Mouse (Mus musculus) CH12.LX (cell line): ENCODE results near the gene Uck1. TPM values are rescaled to one million over a fixed set of nuclear protein-coding genes. Genes with fewer than 3 reads are reported as not detected.

ENCODE experiments used
- DNase-seq: peaks from one replicate; pipeline ENCODE4 v3.0.0-alpha.2; 2013; ENCODE audit errors: extremely low read depth
- H3K27ac ChIP-seq: 2 replicates; pipeline ENCODE4 v1.5.1; 2012; ENCODE audit warnings: low read depth, mild to moderate bottlenecking, control low read depth, moderate library complexity; ENCODE audit not compliant: insufficient read depth
- H3K27me3 ChIP-seq: replicated peaks from 2 replicates; pipeline ENCODE3; 2012; ENCODE audit warnings: inconsistent platforms
- H3K36me3 ChIP-seq, 2 experiments: replicated peaks in 1 of 2; 2 replicates each; pipeline versions ENCODE3 to v1.6.1; 2012; ENCODE audit warnings: inconsistent platforms in 1 of 2, low read length in 1 of 2, mild to moderate bottlenecking in 1 of 2, mixed read lengths in 1 of 2, moderate library complexity in 1 of 2; ENCODE audit not compliant: control insufficient read depth in 1 of 2, insufficient read depth in 1 of 2
- H3K4me1 ChIP-seq, 2 experiments: 2 replicates each; pipeline ENCODE4 v1.6.1; 2012; ENCODE audit warnings: inconsistent platforms in 1 of 2, moderate library complexity in 1 of 2; ENCODE audit not compliant: insufficient read depth in 2 of 2, control insufficient read depth in 1 of 2
- H3K4me2 ChIP-seq: 2 replicates; pipeline ENCODE4 v1.6.1; 2012; ENCODE audit warnings: low read depth, mild to moderate bottlenecking, control low read depth; ENCODE audit not compliant: poor library complexity, insufficient read depth, severe bottlenecking
- H3K4me3 ChIP-seq, 3 experiments: fragments of 150-350 bp in 1 of 3; sonication (generic) in 1 of 3; replicated peaks in 1 of 3; 2 replicates each; pipeline versions ENCODE3 to v1.5.1; 2011 to 2012; ENCODE audit warnings: low read depth in 2 of 3, low read length in 2 of 3, mild to moderate bottlenecking in 2 of 3, moderate library complexity in 2 of 3, control low read depth in 1 of 3, improper control_type of control experiment in 1 of 3, inconsistent platforms in 1 of 3, mixed read lengths in 1 of 3; ENCODE audit not compliant: poor library complexity in 1 of 3
- H3K79me2 ChIP-seq: replicated peaks from 2 replicates; pipeline ENCODE4 v1.6.1; 2012; ENCODE audit warnings: mild to moderate bottlenecking, moderate library complexity; ENCODE audit not compliant: control insufficient read depth, poor library complexity, insufficient read depth, severe bottlenecking; ENCODE audit errors: extremely low read depth
- H3K9ac ChIP-seq: 2 replicates; pipeline ENCODE4 v1.6.1; 2012; ENCODE audit warnings: low read depth, mild to moderate bottlenecking, control low read depth, moderate library complexity; ENCODE audit not compliant: insufficient read depth
- H3K9me3 ChIP-seq: replicated peaks from 2 replicates; pipeline ENCODE3; 2012; ENCODE audit warnings: low read length, inconsistent platforms, mixed read lengths
- BHLHE40 ChIP-seq: IDR thresholded peaks from 2 replicates; pipeline ENCODE4 v1.6.1; 2011; ENCODE audit warnings: mild to moderate bottlenecking, low read depth, low read length, improper control_type of control experiment
- CTCF ChIP-seq, 2 experiments: IDR thresholded peaks in 1 of 2; conservative IDR thresholded peaks in 1 of 2; 2 replicates each; pipeline ENCODE4 v1.5.1; 2011 to 2012; ENCODE audit warnings: low read depth in 2 of 2, low read length in 2 of 2, improper control_type of control experiment in 1 of 2, inconsistent platforms in 1 of 2, mild to moderate bottlenecking in 1 of 2, moderate library complexity in 1 of 2
- GABPA ChIP-seq: IDR thresholded peaks from 2 replicates; pipeline ENCODE4 v1.6.1; 2012; ENCODE audit warnings: low read depth, low read length, improper control_type of control experiment, inconsistent platforms; ENCODE audit not compliant: insufficient replicate concordance
- HCFC1 ChIP-seq: IDR thresholded peaks from 2 replicates; pipeline ENCODE4 v1.6.1; 2012; ENCODE audit warnings: low read depth, mild to moderate bottlenecking, inconsistent platforms, low read length, improper control_type of control experiment
- JUN ChIP-seq: IDR thresholded peaks from 2 replicates; pipeline ENCODE4 v1.6.1; 2011; ENCODE audit warnings: low read depth, mild to moderate bottlenecking, low read length, improper control_type of control experiment, moderate library complexity; ENCODE audit not compliant: insufficient read depth
- MAX ChIP-seq: IDR thresholded peaks from 2 replicates; pipeline ENCODE4 v1.6.1; 2011; ENCODE audit warnings: low read length, improper control_type of control experiment
- MEF2A ChIP-seq: IDR thresholded peaks from 2 replicates; pipeline ENCODE4 v1.6.1; 2014; ENCODE audit warnings: low read depth, mild to moderate bottlenecking, inconsistent platforms, low read length, improper control_type of control experiment, borderline replicate concordance
- MYC ChIP-seq: IDR thresholded peaks from 2 replicates; pipeline ENCODE4 v1.6.1; 2011; ENCODE audit warnings: low read depth, mild to moderate bottlenecking, improper control_type of control experiment, low read length
- NELFE ChIP-seq: IDR thresholded peaks from 2 replicates; pipeline ENCODE4 v1.6.1; 2011; ENCODE audit warnings: low read depth, low read length, improper control_type of control experiment
- SIN3A ChIP-seq: IDR thresholded peaks from 2 replicates; pipeline ENCODE4 v1.6.1; 2012; ENCODE audit warnings: low read length, improper control_type of control experiment, inconsistent platforms
- SMC3 ChIP-seq: IDR thresholded peaks from 2 replicates; pipeline ENCODE4 v1.6.1; 2011; ENCODE audit warnings: low read depth, low read length, improper control_type of control experiment
- USF2 ChIP-seq: conservative IDR thresholded peaks from 2 replicates; pipeline ENCODE4 v1.6.1; 2011; ENCODE audit warnings: low read depth, low read length, improper control_type of control experiment
- ZKSCAN1 ChIP-seq: IDR thresholded peaks from 2 replicates; pipeline ENCODE4 v1.6.1; 2012; ENCODE audit warnings: low read depth, inconsistent platforms, low read length, improper control_type of control experiment, borderline replicate concordance
- dilution Hi-C: fragments of 300-500 bp; cut with MboI; formaldehyde crosslinking; loops from 2 replicates; pipeline ENCODE4 v1.14.3; 2020; ENCODE audit warnings: low sequenced_read_pairs; ENCODE audit not compliant: extremely low pct_unique_long_range_greater_than_20kb, extremely low pct_ligation_motif_present
- in situ Hi-C: fragments of 300-500 bp; cut with MboI; formaldehyde crosslinking; loops from 3 replicates; pipeline ENCODE4 v1.14.3; 2019; ENCODE audit warnings: low sequenced_read_pairs, low pct_ligation_motif_present, low pct_unique_long_range_greater_than_20kb, mixed read lengths
- polyA plus RNA-seq: library from polyadenylated mRNA; unstranded; fragments of >175 nt; gene quantifications from 2 replicates; pipeline ENCODE4 v1.2.1, GENCODE M21; 2012; ENCODE audit warnings: low read depth; ENCODE audit not compliant: insufficient read length
- total RNA-seq, 2 experiments: library from RNA; depleted of rRNA; stranded (reverse); fragments of 300-350 nt in 1 of 2; fragments of >200 nt in 1 of 2; gene quantifications; 2 replicates each; pipeline ENCODE4 v1.2.3; 2012 to 2014

Uck1 gene
- total and polyA plus RNA-seq, 3 experiments = 33.7 to 45.0 (median 35.7) TPM

- H3K4me2 ChIP-seq = no peak overlapping the region
- no peak overlapping the region for H3K27ac ChIP-seq
- H3K9me3 ChIP-seq = no peaks in the 10 kb centered on the region
- H3K4me3 ChIP-seq = no peak overlapping the region
- H3K9ac ChIP-seq = no peak overlapping the region
- dilution Hi-C loops = no loop called here
- TF ChIP-seq USF2 = no peak
- no peak for TF ChIP-seq MEF2A
- no peak for TF ChIP-seq ZKSCAN1
- TF ChIP-seq SMC3 = no peak
- no peak for TF ChIP-seq GABPA
- H3K4me1 ChIP-seq = peaks cover 7 to 33% of the 10 kb centered on the region in 2 experiments; a peak in 3 of 4 replicates
- H3K79me2 ChIP-seq = no peaks in the 10 kb centered on the region
- no peaks in the 10 kb centered on the region for H3K27me3 ChIP-seq
- in situ Hi-C loops = no loop called here
- H3K36me3 ChIP-seq = peaks cover 99 to 100% of the 10 kb centered on the region in 2 experiments
- DNase-seq = no peak
Observed at GRCm38 (mm10) chr2:32220021-32220420, 39.9 kb downstream of the Uck1 start.

- Histone ChIP-seq H3K36me3 (peaks cover 100% of the 10 kb centered on the region in 2 experiments), H3K9ac (no peak overlapping the region), H3K9me3 (no peaks in the 10 kb centered on the region), H3K4me1 (peaks cover 7 to 33% of the 10 kb centered on the region in 2 experiments; a peak in 3 of 4 replicates), H3K27me3 (no peaks in the 10 kb centered on the region), H3K4me3 (no peak overlapping the region), H3K79me2 (no peaks in the 10 kb centered on the region), H3K27ac (no peak overlapping the region), H3K4me2 (no peak overlapping the region)
- in situ Hi-C loops = no loop called here
- no peak for TF ChIP-seq MAX
- no peak for TF ChIP-seq HCFC1
- no peak for TF ChIP-seq CTCF (conservative IDR thresholded peaks at IDR 0.05 in 1 of 2, IDR thresholded peaks at IDR 0.05 in 1 of 2; ENCODE audit: low read depth in 2 of 2, low read length in 2 of 2)
- no peak for TF ChIP-seq BHLHE40
- no peak for TF ChIP-seq MYC
- no peak for TF ChIP-seq JUN
- TF ChIP-seq NELFE = no peak
- TF ChIP-seq SIN3A = no peak
- dilution Hi-C loops = no loop called here
- no peak for DNase-seq
Observed at GRCm38 (mm10) chr2:32219501-32219900, 40.5 kb downstream of the Uck1 start.
